Mouse (Mus musculus) CH12.LX (cell line): ENCODE measurements around the gene Dscam. TPM values are rescaled to one million over a fixed set of nuclear protein-coding genes. Genes with fewer than 3 reads are reported as not detected.

Source experiments
- DNase-seq: peaks from one replicate; pipeline ENCODE4 v3.0.0-alpha.2; 2013; ENCODE audit errors: extremely low read depth
- H3K27ac ChIP-seq: 2 replicates; pipeline ENCODE4 v1.5.1; 2012; ENCODE audit warnings: low read depth, mild to moderate bottlenecking, control low read depth, moderate library complexity; ENCODE audit not compliant: insufficient read depth
- H3K27me3 ChIP-seq: replicated peaks from 2 replicates; pipeline ENCODE3; 2012; ENCODE audit warnings: inconsistent platforms
- H3K36me3 ChIP-seq, 2 experiments: replicated peaks in 1 of 2; 2 replicates each; pipeline versions ENCODE3 to v1.6.1; 2012; ENCODE audit warnings: inconsistent platforms in 1 of 2, low read length in 1 of 2, mild to moderate bottlenecking in 1 of 2, mixed read lengths in 1 of 2, moderate library complexity in 1 of 2; ENCODE audit not compliant: control insufficient read depth in 1 of 2, insufficient read depth in 1 of 2
- H3K4me1 ChIP-seq, 2 experiments: 2 replicates each; pipeline ENCODE4 v1.6.1; 2012; ENCODE audit warnings: inconsistent platforms in 1 of 2, moderate library complexity in 1 of 2; ENCODE audit not compliant: insufficient read depth in 2 of 2, control insufficient read depth in 1 of 2
- H3K4me2 ChIP-seq: 2 replicates; pipeline ENCODE4 v1.6.1; 2012; ENCODE audit warnings: low read depth, mild to moderate bottlenecking, control low read depth; ENCODE audit not compliant: poor library complexity, insufficient read depth, severe bottlenecking
- H3K4me3 ChIP-seq, 3 experiments: fragments of 150-350 bp in 1 of 3; sonication (generic) in 1 of 3; replicated peaks in 1 of 3; 2 replicates each; pipeline versions ENCODE3 to v1.5.1; 2011 to 2012; ENCODE audit warnings: low read depth in 2 of 3, low read length in 2 of 3, mild to moderate bottlenecking in 2 of 3, moderate library complexity in 2 of 3, control low read depth in 1 of 3, improper control_type of control experiment in 1 of 3, inconsistent platforms in 1 of 3, mixed read lengths in 1 of 3; ENCODE audit not compliant: poor library complexity in 1 of 3
- H3K79me2 ChIP-seq: replicated peaks from 2 replicates; pipeline ENCODE4 v1.6.1; 2012; ENCODE audit warnings: mild to moderate bottlenecking, moderate library complexity; ENCODE audit not compliant: control insufficient read depth, poor library complexity, insufficient read depth, severe bottlenecking; ENCODE audit errors: extremely low read depth
- H3K9ac ChIP-seq: 2 replicates; pipeline ENCODE4 v1.6.1; 2012; ENCODE audit warnings: low read depth, mild to moderate bottlenecking, control low read depth, moderate library complexity; ENCODE audit not compliant: insufficient read depth
- H3K9me3 ChIP-seq: replicated peaks from 2 replicates; pipeline ENCODE3; 2012; ENCODE audit warnings: low read length, inconsistent platforms, mixed read lengths
- BHLHE40 ChIP-seq: IDR thresholded peaks from 2 replicates; pipeline ENCODE4 v1.6.1; 2011; ENCODE audit warnings: mild to moderate bottlenecking, low read depth, low read length, improper control_type of control experiment
- CHD2 ChIP-seq: IDR thresholded peaks from 2 replicates; pipeline ENCODE4 v1.6.1; 2011; ENCODE audit warnings: low read length, improper control_type of control experiment
- CTCF ChIP-seq, 2 experiments: IDR thresholded peaks in 1 of 2; conservative IDR thresholded peaks in 1 of 2; 2 replicates each; pipeline ENCODE4 v1.5.1; 2011 to 2012; ENCODE audit warnings: low read depth in 2 of 2, low read length in 2 of 2, improper control_type of control experiment in 1 of 2, inconsistent platforms in 1 of 2, mild to moderate bottlenecking in 1 of 2, moderate library complexity in 1 of 2
- ELF1 ChIP-seq: IDR thresholded peaks from 2 replicates; pipeline ENCODE4 v1.6.1; 2014; ENCODE audit warnings: low read depth, mild to moderate bottlenecking, inconsistent platforms, low read length, improper control_type of control experiment
- EP300 ChIP-seq: IDR thresholded peaks from 2 replicates; pipeline ENCODE4 v1.6.1; 2011; ENCODE audit warnings: low read length, improper control_type of control experiment
- GABPA ChIP-seq: IDR thresholded peaks from 2 replicates; pipeline ENCODE4 v1.6.1; 2012; ENCODE audit warnings: low read depth, low read length, improper control_type of control experiment, inconsistent platforms; ENCODE audit not compliant: insufficient replicate concordance
- KAT2A ChIP-seq: IDR thresholded peaks from 2 replicates; pipeline ENCODE4 v1.6.1; 2012; ENCODE audit warnings: low read length, improper control_type of control experiment, inconsistent platforms; ENCODE audit not compliant: insufficient replicate concordance
- MAFK ChIP-seq: IDR thresholded peaks from 2 replicates; pipeline ENCODE4 v1.6.1; 2011; ENCODE audit warnings: low read length, improper control_type of control experiment; ENCODE audit not compliant: insufficient replicate concordance
- MAZ ChIP-seq: IDR thresholded peaks from 2 replicates; pipeline ENCODE4 v1.6.1; 2012; ENCODE audit warnings: low read depth, mild to moderate bottlenecking, inconsistent platforms, low read length, improper control_type of control experiment, moderate library complexity
- MEF2A ChIP-seq: IDR thresholded peaks from 2 replicates; pipeline ENCODE4 v1.6.1; 2014; ENCODE audit warnings: low read depth, mild to moderate bottlenecking, inconsistent platforms, low read length, improper control_type of control experiment, borderline replicate concordance
- MXI1 ChIP-seq: IDR thresholded peaks from 2 replicates; pipeline ENCODE4 v1.6.1; 2011; ENCODE audit warnings: mild to moderate bottlenecking, low read depth, low read length, improper control_type of control experiment
- NELFE ChIP-seq: IDR thresholded peaks from 2 replicates; pipeline ENCODE4 v1.6.1; 2011; ENCODE audit warnings: low read depth, low read length, improper control_type of control experiment
- NRF1 ChIP-seq: IDR thresholded peaks from 2 replicates; pipeline ENCODE4 v1.6.1; 2014; ENCODE audit warnings: low read depth, mild to moderate bottlenecking, inconsistent platforms, low read length, improper control_type of control experiment, moderate library complexity
- POLR2A ChIP-seq: IDR thresholded peaks from 2 replicates; pipeline ENCODE4 v1.6.1; 2011; ENCODE audit warnings: low read depth, mild to moderate bottlenecking, improper control_type of control experiment, low read length
- POLR2AphosphoS2 ChIP-seq: IDR thresholded peaks from 2 replicates; pipeline ENCODE4 v1.6.1; 2011; ENCODE audit warnings: low read depth, low read length, improper control_type of control experiment
- RAD21 ChIP-seq: IDR thresholded peaks from 2 replicates; pipeline ENCODE4 v1.6.1; 2011; ENCODE audit warnings: low read depth, mild to moderate bottlenecking, low read length, improper control_type of control experiment, moderate library complexity
- SIN3A ChIP-seq: IDR thresholded peaks from 2 replicates; pipeline ENCODE4 v1.6.1; 2012; ENCODE audit warnings: low read length, improper control_type of control experiment, inconsistent platforms
- TBP ChIP-seq: conservative IDR thresholded peaks from 2 replicates; pipeline ENCODE4 v1.6.1; 2011; ENCODE audit warnings: low read depth, low read length, improper control_type of control experiment
- UBTF ChIP-seq: IDR thresholded peaks from 2 replicates; pipeline ENCODE4 v1.6.1; 2012; ENCODE audit warnings: low read depth, mild to moderate bottlenecking, inconsistent platforms, low read length, improper control_type of control experiment, moderate library complexity
- USF1 ChIP-seq: IDR thresholded peaks from 2 replicates; pipeline ENCODE4 v1.6.1; 2014; ENCODE audit warnings: low read depth, mild to moderate bottlenecking, inconsistent platforms, low read length, improper control_type of control experiment
- USF2 ChIP-seq: conservative IDR thresholded peaks from 2 replicates; pipeline ENCODE4 v1.6.1; 2011; ENCODE audit warnings: low read depth, low read length, improper control_type of control experiment
- ZC3H11A ChIP-seq: IDR thresholded peaks from 2 replicates; pipeline ENCODE4 v1.6.1; 2012; ENCODE audit warnings: low read depth, mild to moderate bottlenecking, inconsistent platforms, low read length, improper control_type of control experiment
- ZKSCAN1 ChIP-seq: IDR thresholded peaks from 2 replicates; pipeline ENCODE4 v1.6.1; 2012; ENCODE audit warnings: low read depth, inconsistent platforms, low read length, improper control_type of control experiment, borderline replicate concordance
- dilution Hi-C: fragments of 300-500 bp; cut with MboI; formaldehyde crosslinking; loops from 2 replicates; pipeline ENCODE4 v1.14.3; 2020; ENCODE audit warnings: low sequenced_read_pairs; ENCODE audit not compliant: extremely low pct_unique_long_range_greater_than_20kb, extremely low pct_ligation_motif_present
- in situ Hi-C: fragments of 300-500 bp; cut with MboI; formaldehyde crosslinking; loops from 3 replicates; pipeline ENCODE4 v1.14.3; 2019; ENCODE audit warnings: low sequenced_read_pairs, low pct_ligation_motif_present, low pct_unique_long_range_greater_than_20kb, mixed read lengths
- polyA plus RNA-seq: library from polyadenylated mRNA; unstranded; fragments of >175 nt; gene quantifications from 2 replicates; pipeline ENCODE4 v1.2.1, GENCODE M21; 2012; ENCODE audit warnings: low read depth; ENCODE audit not compliant: insufficient read length
- total RNA-seq, 2 experiments: library from RNA; depleted of rRNA; stranded (reverse); fragments of 300-350 nt in 1 of 2; fragments of >200 nt in 1 of 2; gene quantifications; 2 replicates each; pipeline ENCODE4 v1.2.3; 2012 to 2014

The Dscam gene
- total RNA-seq (2012; rRNA removed): under 0.01 and 0.04 TPM in 2 replicates
- 0.03 and 0.12 TPM in 2 replicates for total RNA-seq (2014; rRNA removed)
- polyA plus RNA-seq: 0.30 and 0.39 TPM in 2 replicates

DNA sequence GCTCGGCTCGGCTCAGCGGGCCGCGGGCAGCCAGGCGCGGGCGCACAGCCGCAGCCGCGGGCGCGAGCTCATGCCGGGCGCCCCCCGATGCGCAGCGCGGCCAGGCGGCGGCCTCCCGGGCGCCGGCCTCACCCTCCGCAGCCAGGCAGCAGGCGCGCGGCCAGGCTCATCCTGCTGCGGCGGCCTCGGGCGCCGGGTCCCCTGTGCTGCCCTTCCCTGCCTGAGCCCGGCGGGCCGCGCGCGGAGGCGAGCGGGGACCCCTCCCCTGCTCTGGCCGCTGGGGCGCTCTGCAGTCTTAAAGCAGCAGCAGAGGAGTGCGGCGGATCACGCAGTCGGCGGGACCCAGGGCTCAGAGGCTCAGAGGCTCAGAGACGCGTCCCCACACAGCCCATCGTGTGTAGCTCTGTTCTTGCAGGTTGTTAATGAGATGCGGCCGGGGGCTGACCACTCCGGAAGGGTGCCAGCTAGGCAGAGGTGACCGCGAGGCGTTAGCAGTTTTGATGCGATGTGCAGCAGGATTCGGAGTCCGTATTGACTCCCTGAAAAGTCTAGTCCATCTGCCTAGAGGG, at the start of gene Dscam:
Gene Dscam, minus strand, starts transcription at position 240 of the 569 bp plus-strand sequence.
- no peak for DNase-seq
- Histone ChIP-seq H3K36me3 (no peaks in the 10 kb centered on the region), H3K9me3 (peaks cover 7% of the 10 kb centered on the region), H3K4me1 (peaks cover 0 to 33% of the 10 kb centered on the region in 2 experiments; a peak in 3 of 4 replicates), H3K27me3 (no peaks in the 10 kb centered on the region), H3K79me2 (no peaks in the 10 kb centered on the region), H3K4me2 (no peak within 1 kb of the TSS), H3K4me3 (no peak within 1 kb of the TSS), H3K9ac (no peak within 1 kb of the TSS), H3K27ac (no peak within 1 kb of the TSS)
- dilution Hi-C loops: no loop called here
- TF ChIP-seq BHLHE40 (no peak), USF1 (no peak), ZC3H11A (no peak), NRF1 (no peak), MAZ (no peak), SIN3A (no peak), MAFK (no peak), KAT2A (no peak), MXI1 (no peak)
- in situ Hi-C loops: no loop called here

DNA sequence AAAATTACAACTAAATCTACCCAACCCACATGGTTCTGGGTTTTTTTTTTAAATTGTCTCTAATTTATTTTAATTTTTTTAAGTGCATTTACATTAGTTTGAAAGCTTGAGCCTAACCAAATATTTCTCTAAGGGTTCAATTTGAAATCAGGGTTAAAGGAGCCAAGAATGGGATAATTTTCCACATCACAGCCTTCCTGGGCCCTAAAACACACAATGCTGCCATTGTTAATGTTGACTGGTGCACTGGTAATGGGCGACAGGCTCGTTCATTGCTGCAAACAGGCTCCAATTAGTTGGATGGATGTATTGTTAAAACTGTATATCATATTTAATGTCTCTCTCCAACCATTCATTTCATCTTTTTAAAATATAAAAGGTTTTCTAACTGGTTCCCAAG, 48.8 kb upstream of the Dscam start:
- peaks cover 0 to 9% of the 10 kb centered on the region in 2 experiments; a peak in 2 of 4 replicates for H3K4me1 ChIP-seq
- H3K79me2 ChIP-seq: no peaks in the 10 kb centered on the region
- H3K27ac ChIP-seq: no peak overlapping the region
- dilution Hi-C loops (no loop called here), in situ Hi-C loops (no loop called here)
- no peak overlapping the region for H3K4me3 ChIP-seq
- no peaks in the 10 kb centered on the region for H3K27me3 ChIP-seq
- H3K9ac ChIP-seq: no peak overlapping the region
- H3K9me3 ChIP-seq: peaks cover 7% of the 10 kb centered on the region
- H3K36me3 ChIP-seq: no peaks in the 10 kb centered on the region
- H3K4me2 ChIP-seq: no peak overlapping the region
- TF ChIP-seq TBP (no peak), ZKSCAN1 (no peak), MAFK (no peak), CHD2 (no peak), GABPA (no peak)
- no peak for DNase-seq

DNA sequence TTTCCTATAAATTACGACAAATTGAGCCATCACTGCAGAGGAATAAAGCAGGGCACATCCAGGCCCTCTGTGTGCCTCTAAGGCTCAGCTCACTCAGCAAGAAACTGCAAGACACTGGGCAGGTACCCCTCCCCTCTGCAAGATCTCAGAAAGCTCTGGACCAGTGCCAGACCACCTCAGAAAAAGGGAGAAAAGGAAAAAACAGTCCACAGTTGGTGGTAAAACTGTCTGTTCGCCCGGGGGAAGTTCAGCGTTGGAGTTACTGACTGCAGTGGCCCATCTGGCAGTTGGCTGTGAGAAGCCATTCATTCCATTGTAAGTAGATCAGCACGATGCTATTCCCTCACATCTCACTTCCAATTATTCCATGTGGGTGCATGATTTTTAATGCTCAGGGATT, 39.4 kb upstream of the Dscam start:
- in situ Hi-C loops: no loop called here
- Histone ChIP-seq H3K4me1 (peaks cover 5 to 25% of the 10 kb centered on the region in 2 experiments), H3K36me3 (no peaks in the 10 kb centered on the region), H3K9me3 (peaks cover 7% of the 10 kb centered on the region), H3K4me3 (no peak overlapping the region), H3K79me2 (no peaks in the 10 kb centered on the region), H3K4me2 (no peak overlapping the region), H3K27ac (no peak overlapping the region), H3K9ac (no peak overlapping the region), H3K27me3 (no peaks in the 10 kb centered on the region)
- TF ChIP-seq ELF1: no peak
- TF ChIP-seq POLR2A: no peak
- no peak for TF ChIP-seq MEF2A
- no peak for TF ChIP-seq USF2
- no peak for TF ChIP-seq CTCF (conservative IDR thresholded peaks at IDR 0.05 in 1 of 2, IDR thresholded peaks at IDR 0.05 in 1 of 2; ENCODE audit: low read depth in 2 of 2, low read length in 2 of 2)
- TF ChIP-seq POLR2AphosphoS2: no peak
- no peak for TF ChIP-seq RAD21
- TF ChIP-seq UBTF: no peak
- no peak for TF ChIP-seq EP300
- no peak for TF ChIP-seq NELFE
- dilution Hi-C loops: no loop called here
- no peak for DNase-seq
